Comparison of ENCODE assay signal across 13 mouse cellular contexts in genomic region chr6:121145010-121145604, GRCm38 (mm10). TPM values are rescaled to one million over a fixed set of nuclear protein-coding genes. Genes with fewer than 3 reads are reported as not detected.
DNase-seq lines count a peak whose midpoint lies in the region; ATAC-seq and TF ChIP-seq lines count a peak whose summit lies in the region.
"Had no signal": no experiment of that assay in that cellular context is flagged by ENCODE, and none has a peak within 500 bp of the region (broad histone marks: within the 10 kb centered on the region; RNA-seq: fewer than 3 reads in every experiment).

No protein-coding gene starts in this region.

- peaks cover 43% of the 10 kb centered on the region for H3K4me1 ChIP-seq in forebrain, embryonic 10.5 days
- peaks cover 22% of the 10 kb centered on the region for H3K4me1 ChIP-seq in forebrain, embryonic 12.5 days
- peaks cover 3% of the 10 kb centered on the region; the same call in 1 of the 2 replicates for H3K4me1 ChIP-seq in lung, postnatal 0 days (ENCODE audit: insufficient read depth, low read depth, low read length)

- DNase-seq in forebrain, embryonic 10.5 days (ENCODE audit: extremely low spot score, low spot score): no peak
- DNase-seq in lung, postnatal 0 days (ENCODE audit: low spot score): peak; percentile 47
- DNase-seq in lung, postnatal 4 days: no peak
- peak; percentile 76 for DNase-seq in adrenal gland, postnatal 10 days
- peak; percentile 46 for DNase-seq in mesoderm, embryonic 11.5 days (ENCODE audit: low read depth, low spot score)
- no peak for DNase-seq in layer of hippocampus, adult 9-11 months
- no peak for DNase-seq in heart, adult 18-20 months
- DNase-seq: cerebellum, adult 8-10 months; heart, adult 11 months; kidney, adult 9 months; lung, postnatal 10 days had no signal

- WGBS in forebrain, embryonic 10.5 days: 66% methylated on average over 13 of the region's 13 CpGs
- 59% methylated on average over 13 of the region's 13 CpGs for WGBS in forebrain, embryonic 12.5 days
- 65% methylated on average over 13 of the region's 13 CpGs for WGBS in lung, postnatal 0 days

- no peak overlapping the region for H3K4me2 ChIP-seq in forebrain, embryonic 12.5 days
- no peak overlapping the region for H3K4me2 ChIP-seq in lung, postnatal 0 days (replicated peaks; ENCODE audit: low read depth, low read length)
- H3K4me2 ChIP-seq: stomach, embryonic 15.5 days had no signal

- no peak for TF ChIP-seq CTCF in lung, postnatal 0 days (IDR thresholded peaks at IDR 0.05)

- H3K9me3 ChIP-seq in forebrain, embryonic 10.5 days: no peaks in the 10 kb centered on the region
- no peaks in the 10 kb centered on the region for H3K9me3 ChIP-seq in forebrain, embryonic 12.5 days
- no peaks in the 10 kb centered on the region for H3K9me3 ChIP-seq in lung, postnatal 0 days (ENCODE audit: low read length)
- H3K9me3 ChIP-seq: stomach, embryonic 15.5 days had no signal

- H3K27ac ChIP-seq in forebrain, embryonic 10.5 days: peak overlapping the region; percentile 72
- H3K27ac ChIP-seq in forebrain, embryonic 12.5 days: no peak overlapping the region
- no peak overlapping the region for H3K27ac ChIP-seq in lung, postnatal 0 days (ENCODE audit: low read length)
- H3K27ac ChIP-seq: stomach, embryonic 15.5 days had no signal

- no peak overlapping the region for H3K9ac ChIP-seq in forebrain, embryonic 12.5 days
- H3K9ac ChIP-seq in lung, postnatal 0 days (replicated peaks; ENCODE audit: low read depth): no peak overlapping the region
- H3K9ac ChIP-seq: stomach, embryonic 15.5 days had no signal

- H3K4me3 ChIP-seq in forebrain, embryonic 10.5 days: no peak overlapping the region
- no peak overlapping the region for H3K4me3 ChIP-seq in forebrain, embryonic 12.5 days (replicated peaks)
- no peak overlapping the region for H3K4me3 ChIP-seq in lung, postnatal 0 days (ENCODE audit: low read depth, low read length)
- H3K4me3 ChIP-seq: stomach, embryonic 15.5 days had no signal

- H3K27me3 ChIP-seq in forebrain, embryonic 10.5 days (ENCODE audit: poor library complexity, severe bottlenecking): no peaks in the 10 kb centered on the region
- H3K27me3 ChIP-seq in forebrain, embryonic 12.5 days: no peaks in the 10 kb centered on the region; the same call in 1 of the 2 replicates
- H3K27me3 ChIP-seq in lung, postnatal 0 days (replicated peaks; ENCODE audit: insufficient read depth, low read length): peaks cover 27% of the 10 kb centered on the region
- H3K27me3 ChIP-seq: stomach, embryonic 15.5 days had no signal

- no peak for TF ChIP-seq EP300 in lung, postnatal 0 days (IDR thresholded peaks at IDR 0.05)

- no peaks in the 10 kb centered on the region for H3K36me3 ChIP-seq in forebrain, embryonic 10.5 days (replicated peaks)
- no peaks in the 10 kb centered on the region for H3K36me3 ChIP-seq in forebrain, embryonic 12.5 days (replicated peaks)
- no peaks in the 10 kb centered on the region for H3K36me3 ChIP-seq in lung, postnatal 0 days (ENCODE audit: insufficient read depth, low read length)
- H3K36me3 ChIP-seq: stomach, embryonic 15.5 days had no signal

- no peak for ATAC-seq in forebrain, embryonic 12.5 days (ENCODE audit: low FRiP score)
- peak; percentile 25; the same call in 1 of the 2 replicates for ATAC-seq in lung, postnatal 0 days

RNA-seq across cellular contexts. Expression of gene Mical3, which starts 14.3 kb away (rescaled TPM):
- polyA plus RNA-seq in forebrain, embryonic 10.5 days (2016; fragmentation: Nextera tagmentation; extraction: Ambion mirVana): 8.4 and 9.0 TPM in 2 replicates
- 17.6 and 18.8 TPM in 2 replicates for polyA plus RNA-seq in forebrain, embryonic 12.5 days (2016; fragmentation: Nextera tagmentation; extraction: Ambion mirVana)
- polyA plus RNA-seq in lung, postnatal 0 days (2015; fragmentation: Nextera tagmentation; extraction: Ambion mirVana): 12.6 and 12.8 TPM in 2 replicates
- total RNA-seq in adrenal gland, postnatal 10 days (2021): 10 to 100 TPM; 43.0 to 75.5 TPM
- 100 to 1,000 TPM; 109 to 123 TPM for total RNA-seq in heart, adult 18-20 months (2021)

RNA-seq across cellular contexts. Expression of gene Pex26, which starts 38.4 kb away (rescaled TPM):
- 8.0 and 10.3 TPM in 2 replicates for polyA plus RNA-seq in forebrain, embryonic 10.5 days (2016; fragmentation: Nextera tagmentation; extraction: Ambion mirVana)
- polyA plus RNA-seq in forebrain, embryonic 12.5 days (2016; fragmentation: Nextera tagmentation; extraction: Ambion mirVana): 10.9 and 12.0 TPM in 2 replicates
- polyA plus RNA-seq in lung, postnatal 0 days (2015; fragmentation: Nextera tagmentation; extraction: Ambion mirVana): 5.9 and 6.2 TPM in 2 replicates
- total RNA-seq in adrenal gland, postnatal 10 days (2021): 10 to 100 TPM; 10.5 to 11.1 TPM
- 1 to 10 TPM; 6.7 to 7.9 TPM for total RNA-seq in heart, adult 18-20 months (2021)

Comparison
In these comparisons a context has a peak if more than half of its experiments do, and no peak if none do; other contexts are left out.
1. DNase-seq: peak in lung, postnatal 0 days (single experiment), adrenal gland, postnatal 10 days (single experiment) and mesoderm, embryonic 11.5 days (single experiment); none in forebrain, embryonic 10.5 days (single experiment), lung, postnatal 4 days (0 of 2), layer of hippocampus, adult 9-11 months (single experiment) and heart, adult 18-20 months (0 of 2).